Mouse (Mus musculus) midbrain, embryonic 11.5 days (tissue): Measurements from ENCODE around the gene Nol4l. TPM values are rescaled to one million over a fixed set of nuclear protein-coding genes. Genes with fewer than 3 reads are reported as not detected.

Source experiments
- ATAC-seq: fragments of 200-750 bp; cut with Nextera tagmentation; 2 replicates; pipeline ENCODE4 v1.8.0; 2017; ENCODE audit warnings: moderate TSS enrichment, moderate library complexity; ENCODE audit not compliant: low FRiP score
- DNase-seq: peaks from one replicate; pipeline ENCODE4 v3.0.0; 2015; ENCODE audit warnings: low spot score; ENCODE audit errors: missing footprints
- H3K27ac ChIP-seq: fragments of 300-500 bp; sonication (generic); 2 replicates; pipeline ENCODE4 v1.5.1; 2014; ENCODE audit warnings: low read depth, low read length
- H3K27me3 ChIP-seq: fragments of 300-500 bp; sonication (generic); 2 replicates; pipeline ENCODE4 v1.6.1; 2014; ENCODE audit warnings: mild to moderate bottlenecking, low read length, moderate library complexity, mixed read lengths; ENCODE audit not compliant: control insufficient read depth, insufficient read depth
- H3K36me3 ChIP-seq: fragments of 300-500 bp; sonication (generic); 2 replicates; pipeline ENCODE4 v1.6.1; 2014; ENCODE audit warnings: mild to moderate bottlenecking, low read length, moderate library complexity, mixed read lengths; ENCODE audit not compliant: control insufficient read depth, insufficient read depth
- H3K4me1 ChIP-seq: fragments of 300-500 bp; sonication (generic); 2 replicates; pipeline ENCODE4 v1.6.1; 2014; ENCODE audit warnings: low read length; ENCODE audit not compliant: control insufficient read depth, insufficient read depth
- H3K4me2 ChIP-seq: fragments of 300-500 bp; sonication (generic); 2 replicates; pipeline ENCODE4 v1.6.1; 2014; ENCODE audit warnings: mild to moderate bottlenecking, moderate library complexity
- H3K4me3 ChIP-seq: fragments of 300-500 bp; sonication (generic); 2 replicates; pipeline ENCODE4 v1.5.1; 2014; ENCODE audit warnings: low read depth, low read length
- H3K9ac ChIP-seq: fragments of 300-500 bp; sonication (generic); 2 replicates; pipeline ENCODE4 v1.6.1; 2014; ENCODE audit warnings: low read length
- H3K9me3 ChIP-seq: fragments of 300-500 bp; sonication (generic); 2 replicates; pipeline ENCODE4 v1.6.1; 2016; ENCODE audit warnings: low read length; ENCODE audit not compliant: control insufficient read depth
- WGBS: fragments of 180-500 bp; shearing (Covaris S2); extraction: QIAGEN DNeasy Blood & Tissue Kit; methylation state at CpG from one replicate; pipeline ENCODE4 v1.1.7; 2014; 5-methylcytosine and 5-hydroxymethylcytosine counted together
- polyA plus RNA-seq: library from polyadenylated mRNA; unstranded; fragments of >200 nt; fragmentation: Nextera tagmentation; extraction: Ambion mirVana; gene quantifications from 2 replicates; pipeline ENCODE4 v1.2.1, GENCODE M21; 2014

The Nol4l gene
- polyA plus RNA-seq, 1 experiment from 2014 or later: 19.9 TPM

DNA sequence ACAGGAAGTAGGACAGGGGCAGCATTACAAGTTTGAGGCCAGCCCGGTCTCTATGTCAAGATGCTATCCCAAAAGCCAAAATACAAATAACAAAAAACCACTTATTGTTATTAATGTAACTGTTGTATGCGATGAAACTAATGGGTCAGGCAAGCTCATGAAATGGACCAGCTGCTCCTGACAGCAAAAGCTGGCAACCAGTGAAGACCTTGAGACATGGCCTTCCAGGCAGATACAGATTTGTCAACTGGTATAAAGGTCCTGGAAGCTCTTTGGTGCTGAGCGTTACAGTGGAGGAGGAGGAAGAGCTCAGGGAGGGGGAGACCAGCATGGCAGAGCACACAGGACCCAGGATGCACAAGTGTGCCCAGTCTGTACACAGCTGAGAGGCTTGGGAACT, 82.1 kb downstream of the Nol4l start:
- Histone ChIP-seq H3K9me3 (no peaks in the 10 kb centered on the region), H3K27me3 (no peaks in the 10 kb centered on the region), H3K4me1 (peaks cover 10% of the 10 kb centered on the region), H3K36me3 (no peaks in the 10 kb centered on the region), H3K4me3 (no peak overlapping the region), H3K27ac (no peak overlapping the region), H3K4me2 (no peak overlapping the region), H3K9ac (no peak overlapping the region)
- DNase-seq (no peak), ATAC-seq (no peak)
- 92% methylated on average over 3 of the region's 3 CpGs for WGBS

DNA sequence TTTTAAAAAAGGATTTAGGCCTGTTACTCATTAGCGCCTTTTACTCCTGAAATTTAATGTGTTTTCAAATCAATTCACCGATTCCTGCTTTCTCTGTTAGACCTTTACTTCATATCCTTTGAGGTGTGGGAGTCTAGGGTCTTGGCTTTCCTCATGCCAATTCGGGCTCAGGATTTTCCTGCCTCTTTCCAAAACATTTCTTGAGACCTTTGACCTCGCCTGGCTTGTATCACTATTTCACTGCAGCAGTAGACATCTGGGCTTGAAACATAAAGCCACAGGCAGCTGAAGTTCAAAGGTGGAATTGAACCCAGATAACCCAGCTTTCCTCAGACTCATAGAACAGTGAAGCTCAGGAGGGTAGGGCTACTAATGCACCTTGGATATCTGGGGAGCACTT, 83.3 kb downstream of the Nol4l start:
- peak overlapping the region; percentile 99; the same call in 1 of the 2 replicates for H3K4me2 ChIP-seq
- H3K36me3 ChIP-seq: no peaks in the 10 kb centered on the region
- no peaks in the 10 kb centered on the region for H3K27me3 ChIP-seq
- H3K9ac ChIP-seq: no peak overlapping the region
- H3K4me3 ChIP-seq: no peak overlapping the region; the same call in 1 of the 2 replicates
- WGBS: 26% methylated on average over 4 of the region's 4 CpGs
- DNase-seq (no peak), ATAC-seq (no peak)
- no peaks in the 10 kb centered on the region for H3K9me3 ChIP-seq
- peaks cover 19% of the 10 kb centered on the region for H3K4me1 ChIP-seq
- no peak overlapping the region for H3K27ac ChIP-seq

GRCm38 (mm10) chr2:153446017-153446408, 83.8 kb downstream of the Nol4l start:
- WGBS: under 1% methylated on average over 8 of the region's 8 CpGs
- peak overlapping the region; percentile 99 for H3K4me2 ChIP-seq
- peaks cover 22% of the 10 kb centered on the region for H3K4me1 ChIP-seq
- no peaks in the 10 kb centered on the region for H3K27me3 ChIP-seq
- no peak for ATAC-seq
- peak overlapping the region; percentile 93 for H3K27ac ChIP-seq
- no peaks in the 10 kb centered on the region for H3K36me3 ChIP-seq
- H3K9me3 ChIP-seq: no peaks in the 10 kb centered on the region
- DNase-seq: peak; percentile 98
- H3K4me3 ChIP-seq: peak overlapping the region; percentile 87
- peak overlapping the region; percentile 73 for H3K9ac ChIP-seq

- ATAC-seq (peak; percentile 56), DNase-seq (no peak)
- WGBS: under 1% methylated on average over 59 of the region's 59 CpGs
- Histone ChIP-seq H3K27me3 (no peaks in the 10 kb centered on the region), H3K27ac (peak overlapping the region; percentile 93), H3K4me1 (peaks cover 29% of the 10 kb centered on the region), H3K36me3 (no peaks in the 10 kb centered on the region), H3K4me3 (peak overlapping the region; percentile 87), H3K9me3 (no peaks in the 10 kb centered on the region), H3K9ac (peak overlapping the region; percentile 73), H3K4me2 (peak overlapping the region; percentile 99)
Observed at GRCm38 (mm10) chr2:153445137-153446016, 84.4 kb downstream of the Nol4l start.

DNA sequence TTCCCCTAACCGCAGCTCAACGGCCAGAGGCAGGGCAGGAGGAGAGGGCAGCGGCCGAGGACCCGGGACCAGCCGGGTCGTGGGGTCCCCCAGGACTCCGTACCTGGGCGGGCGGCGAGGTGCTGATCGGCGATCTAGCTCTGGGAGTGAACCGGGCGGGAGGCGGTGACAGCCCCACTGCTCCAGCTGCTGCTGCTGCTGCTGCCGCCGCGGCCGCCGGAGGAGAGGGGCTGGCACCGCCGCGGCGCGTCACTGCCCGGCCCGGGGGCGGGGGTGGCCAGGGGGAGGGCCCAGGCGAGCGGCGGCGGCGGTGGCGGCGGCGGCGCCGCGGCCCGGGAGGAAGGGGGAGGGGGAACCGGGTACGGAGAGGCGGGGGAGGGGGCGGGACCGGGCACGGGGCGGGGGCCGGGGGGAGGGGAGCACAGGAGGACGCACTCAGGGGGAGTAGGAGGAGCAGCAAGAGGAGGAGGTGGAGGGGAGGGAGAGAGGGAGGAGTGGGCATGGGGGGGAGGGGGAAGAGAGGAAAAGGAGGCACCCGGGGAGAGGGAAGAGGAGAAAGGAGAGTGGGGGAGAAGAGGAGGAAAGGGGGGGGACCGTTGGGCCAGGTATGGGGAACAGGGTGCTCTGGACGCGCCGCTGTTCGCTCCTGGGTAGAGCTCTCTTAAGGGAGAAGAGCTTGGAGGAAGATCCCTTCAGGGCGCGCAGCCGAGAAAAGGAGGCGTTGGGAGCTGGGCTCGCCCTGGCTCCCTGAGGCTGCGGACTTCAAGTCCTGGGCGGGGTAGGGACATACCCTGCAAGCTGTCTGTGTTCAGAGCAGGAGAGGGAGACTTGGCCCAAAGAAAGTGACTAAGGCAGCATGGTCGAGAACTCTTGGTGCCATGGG, 85.3 kb downstream of the Nol4l start:
- peak; percentile 98 for DNase-seq
- WGBS: 0% methylated on average over 31 of the region's 64 CpGs
- Histone ChIP-seq H3K36me3 (no peaks in the 10 kb centered on the region), H3K9me3 (no peaks in the 10 kb centered on the region), H3K27me3 (no peaks in the 10 kb centered on the region), H3K4me2 (peak overlapping the region; percentile 99), H3K27ac (peak overlapping the region; percentile 93), H3K4me3 (peak overlapping the region; percentile 87), H3K4me1 (peaks cover 31% of the 10 kb centered on the region), H3K9ac (peak overlapping the region; percentile 73)
- ATAC-seq: peak; percentile 72

- peak; percentile 65 for ATAC-seq
- DNase-seq: peak; percentile 97
- WGBS: under 1% methylated on average over 55 of the region's 59 CpGs
- H3K27ac ChIP-seq: peak overlapping the region; percentile 93
- no peaks in the 10 kb centered on the region for H3K36me3 ChIP-seq
- peak overlapping the region; percentile 73 for H3K9ac ChIP-seq
- peaks cover 31% of the 10 kb centered on the region for H3K4me1 ChIP-seq
- H3K27me3 ChIP-seq: no peaks in the 10 kb centered on the region
- H3K9me3 ChIP-seq: no peaks in the 10 kb centered on the region
- peak overlapping the region; percentile 87 for H3K4me3 ChIP-seq
- H3K4me2 ChIP-seq: peak overlapping the region; percentile 99
Observed at GRCm38 (mm10) chr2:153443434-153444240, 86.1 kb downstream of the Nol4l start.

GRCm38 (mm10) chr2:153442720-153443119, 87.1 kb downstream of the Nol4l start:
- Histone ChIP-seq H3K4me2 (peak overlapping the region; percentile 99), H3K36me3 (no peaks in the 10 kb centered on the region), H3K27ac (peak overlapping the region; percentile 93; the same call in 1 of the 2 replicates), H3K4me3 (peak overlapping the region; percentile 87), H3K4me1 (peaks cover 31% of the 10 kb centered on the region), H3K9me3 (no peaks in the 10 kb centered on the region), H3K27me3 (no peaks in the 10 kb centered on the region), H3K9ac (peak overlapping the region; percentile 73)
- no peak for ATAC-seq
- no peak for DNase-seq
- WGBS: 4% methylated on average over 5 of the region's 5 CpGs

DNA sequence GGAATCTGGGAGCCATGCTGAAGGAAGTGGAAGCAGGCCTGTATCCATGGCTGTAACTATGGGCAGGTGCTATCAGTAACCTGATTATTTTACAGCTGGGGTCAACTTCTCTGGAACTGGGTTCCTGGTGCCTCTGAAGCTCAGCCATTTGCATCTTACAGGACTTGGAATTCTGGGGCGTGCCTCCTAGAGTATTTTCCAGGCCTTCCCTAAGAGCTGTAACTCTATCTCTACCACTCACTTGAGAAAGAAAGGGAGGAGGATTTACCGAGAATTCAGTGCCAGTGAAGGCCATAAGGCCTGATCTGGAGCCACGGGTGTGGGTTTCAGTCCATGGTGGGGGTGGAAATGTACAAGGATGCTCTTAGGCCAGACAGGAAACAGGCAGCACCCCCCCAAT, 88.5 kb downstream of the Nol4l start:
- WGBS: 37% methylated on average over 3 of the region's 3 CpGs
- no peak for ATAC-seq

More for the DNA sequence above, 88.5 kb downstream of the Nol4l start:
- H3K4me2 ChIP-seq: no peak overlapping the region
- no peak overlapping the region; the same call in 1 of the 2 replicates for H3K9ac ChIP-seq
- no peak for DNase-seq
- H3K27me3 ChIP-seq: no peaks in the 10 kb centered on the region
- H3K36me3 ChIP-seq: no peaks in the 10 kb centered on the region
- no peak overlapping the region for H3K27ac ChIP-seq
- peaks cover 45% of the 10 kb centered on the region for H3K4me1 ChIP-seq
- no peaks in the 10 kb centered on the region for H3K9me3 ChIP-seq
- no peak overlapping the region for H3K4me3 ChIP-seq
